Mouse (Mus musculus) CD4-positive, CD25-positive, alpha-beta regulatory T cell, adult 2 months (primary cell): ENCODE measurements at regions not wholly inside any gene's neighbourhood (a gene's known extent, or its start where the extent isn't known, plus 50 kb on each side); places are given as distances from the start of the nearest gene placed in this dataset.
A peak's percentile ranks its signal among the peaks of the same experiment; 100 is the strongest.

Experiments
- DNase-seq: peaks from one replicate; pipeline ENCODE4 v3.0.0-alpha.2; 2012; ENCODE audit warnings: low read depth, low spot score

DNA sequence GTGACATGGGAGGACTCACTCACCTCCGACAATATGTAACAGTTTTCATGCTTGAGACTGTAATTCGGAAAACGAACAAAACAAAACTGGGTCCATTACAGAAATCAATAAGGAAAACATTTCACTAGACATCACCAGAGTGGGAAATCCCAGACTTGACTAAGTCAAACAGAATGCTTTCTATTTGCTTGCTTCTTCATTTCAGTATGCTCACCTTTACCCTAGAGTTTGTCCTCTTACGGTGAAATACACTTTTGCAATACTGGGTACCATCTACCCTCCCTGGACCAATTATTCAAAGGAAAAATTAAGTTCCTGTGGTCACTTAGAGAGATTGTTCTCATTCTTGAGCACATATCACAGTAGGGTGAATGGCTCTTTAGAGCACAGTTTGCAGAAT, 613.4 kb upstream of the 4930412O13Rik start:
- DNase-seq, result no peak

- DNase-seq, result no peak
These were observed 597.6 kb upstream of the 4930412O13Rik start for GRCm38 (mm10) chr2:9283441-9283840.

DNA sequence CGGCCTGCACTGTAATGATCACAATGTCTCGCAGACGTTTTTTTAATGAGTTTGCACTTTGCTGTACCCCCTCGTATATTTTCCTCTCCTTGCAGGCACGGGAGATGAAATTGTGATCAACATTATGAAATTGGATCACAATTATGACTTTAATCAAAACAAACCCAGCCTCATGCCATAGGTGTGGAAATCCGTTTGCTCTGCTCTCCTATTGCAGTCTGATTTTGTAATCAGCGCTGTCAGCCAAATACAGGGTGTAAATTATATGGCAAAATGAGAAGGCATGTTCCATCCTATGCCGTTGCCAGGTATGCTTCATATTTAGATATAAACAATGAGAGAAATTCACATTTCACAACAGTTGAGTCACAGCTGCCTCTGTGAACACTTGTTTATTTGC, 595.3 kb upstream of the 4930412O13Rik start:
- no peak for DNase-seq

DNA sequence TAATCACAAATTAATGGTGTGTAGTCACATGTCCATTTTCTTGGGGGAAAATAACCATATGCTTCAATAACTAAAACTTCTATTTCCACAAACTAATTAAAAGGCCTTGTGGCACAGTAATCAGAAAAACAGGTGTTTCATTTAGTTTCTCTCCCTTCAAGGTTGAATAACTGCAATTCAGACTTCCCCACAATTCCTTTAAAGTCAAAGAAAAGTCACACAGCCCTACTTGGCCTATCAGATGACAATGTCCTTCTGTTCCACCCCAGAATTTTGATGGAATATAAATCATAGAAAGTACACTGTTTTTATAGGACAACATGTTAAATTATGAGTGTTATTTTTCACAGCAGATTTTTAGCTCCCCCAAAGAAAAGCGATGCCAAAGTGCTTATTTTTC, 594.0 kb upstream of the 4930412O13Rik start:
- DNase-seq, result no peak

- no peak for DNase-seq
These were observed 593.4 kb upstream of the 4930412O13Rik start for GRCm38 (mm10) chr2:9287623-9288022.

DNA sequence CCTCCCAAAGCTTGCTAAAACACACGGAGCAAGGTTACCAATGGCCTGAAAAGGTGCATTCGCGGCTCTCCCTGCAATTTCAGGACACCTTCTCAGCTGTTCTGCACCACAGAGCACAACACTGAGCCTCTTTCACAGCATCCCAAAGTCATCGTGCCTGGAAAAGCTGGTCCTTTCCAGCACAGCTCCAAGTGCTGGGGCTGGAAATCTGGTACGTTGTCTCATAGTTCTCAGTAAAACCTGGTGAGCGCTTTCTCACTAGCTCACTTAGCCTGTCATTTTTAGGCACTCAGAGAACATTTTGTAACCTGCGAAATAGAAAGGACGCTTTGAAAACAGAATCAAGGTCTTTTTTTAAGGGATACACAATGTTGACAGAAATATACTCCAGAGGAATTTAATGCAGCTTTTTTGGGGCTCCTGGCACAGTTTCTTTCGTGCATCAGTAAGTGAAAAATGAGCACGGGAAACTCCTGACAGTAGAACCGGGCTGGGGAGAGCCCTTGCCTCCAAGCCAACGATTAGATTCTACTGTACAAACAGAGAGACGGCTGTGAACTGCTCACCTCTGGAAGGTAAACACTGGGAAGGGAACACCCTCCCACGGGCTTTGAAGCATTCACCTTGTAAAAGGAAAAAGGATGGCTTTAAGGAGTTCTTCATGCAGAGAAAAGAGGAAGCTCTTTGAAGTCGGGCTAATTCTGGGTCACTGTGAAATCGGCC, 549.3 kb upstream of the 4930412O13Rik start:
- DNase-seq, result no peak

DNA sequence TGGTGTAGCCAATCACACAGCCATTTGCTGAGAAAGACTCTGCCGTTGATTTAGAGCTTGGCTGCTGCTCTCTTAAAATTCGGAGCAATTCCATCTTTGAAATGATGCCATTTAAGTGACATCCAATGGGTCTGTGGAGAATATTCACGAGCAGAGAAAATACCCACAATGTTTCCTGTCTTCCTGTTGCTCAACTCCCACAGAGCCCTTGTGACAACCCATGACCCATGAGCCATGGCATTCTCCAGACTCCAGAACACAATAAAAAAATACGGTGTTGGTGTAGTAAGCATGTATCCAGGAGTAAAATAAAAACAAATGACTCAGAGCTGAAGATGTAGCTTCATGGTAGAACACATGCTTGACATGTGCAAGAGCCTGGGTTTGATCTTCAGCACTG, 532.1 kb upstream of the 4930412O13Rik start:
- DNase-seq, result no peak

DNA sequence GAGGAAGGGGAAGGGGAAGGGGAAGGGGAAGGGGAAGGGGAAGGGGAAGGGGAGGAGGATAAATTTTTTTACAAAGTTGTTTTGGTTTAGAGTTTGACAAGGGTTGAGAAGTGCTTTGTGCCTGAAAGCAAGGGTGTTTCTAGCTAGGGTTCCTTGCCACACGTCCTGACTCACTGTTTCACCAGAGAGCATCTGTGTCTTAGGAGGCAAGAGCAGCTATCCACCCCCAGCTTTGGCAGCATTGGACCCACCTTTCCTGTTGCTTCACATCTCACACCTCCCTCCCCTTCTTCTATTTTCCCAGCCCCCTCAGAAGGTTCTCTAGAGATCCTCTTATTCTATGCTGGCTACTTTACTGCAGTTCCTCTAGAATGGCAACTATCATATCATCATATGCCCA, 531.1 kb upstream of the 4930412O13Rik start:
- DNase-seq, result no peak

- no peak for DNase-seq
These were observed 528.9 kb upstream of the 4930412O13Rik start for GRCm38 (mm10) chr2:9352190-9352589.

- DNase-seq, result peak; percentile 53
These were observed 521.0 kb upstream of the 4930412O13Rik start for GRCm38 (mm10) chr2:9360020-9360419.

GRCm38 (mm10) chr2:9367801-9368584, 513.1 kb upstream of the 4930412O13Rik start:
- DNase-seq, result peak; percentile 54

- no peak for DNase-seq
These were observed 511.5 kb upstream of the 4930412O13Rik start for GRCm38 (mm10) chr2:9369572-9369971.

DNA sequence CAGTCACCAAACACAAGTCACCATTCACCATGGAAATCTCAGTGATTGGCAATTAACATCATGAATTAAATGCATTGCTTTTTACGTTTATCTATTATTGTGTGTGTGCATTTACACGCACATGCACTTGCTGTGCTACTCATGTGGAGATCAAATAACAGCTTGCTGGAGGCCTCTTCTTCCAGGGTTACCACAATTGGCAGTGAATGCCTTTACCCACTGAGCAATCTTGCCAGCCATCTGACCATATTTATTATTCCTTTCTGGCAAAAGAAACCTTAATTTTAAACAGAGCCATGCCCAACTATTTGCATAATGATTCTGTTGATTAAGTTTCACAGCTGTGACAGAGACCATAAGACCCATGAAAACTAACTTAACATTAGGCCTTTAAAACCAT, 494.5 kb upstream of the 4930412O13Rik start:
- DNase-seq, result no peak

GRCm38 (mm10) chr2:9388058-9388457, 493.0 kb upstream of the 4930412O13Rik start:
- DNase-seq, result no peak

DNA sequence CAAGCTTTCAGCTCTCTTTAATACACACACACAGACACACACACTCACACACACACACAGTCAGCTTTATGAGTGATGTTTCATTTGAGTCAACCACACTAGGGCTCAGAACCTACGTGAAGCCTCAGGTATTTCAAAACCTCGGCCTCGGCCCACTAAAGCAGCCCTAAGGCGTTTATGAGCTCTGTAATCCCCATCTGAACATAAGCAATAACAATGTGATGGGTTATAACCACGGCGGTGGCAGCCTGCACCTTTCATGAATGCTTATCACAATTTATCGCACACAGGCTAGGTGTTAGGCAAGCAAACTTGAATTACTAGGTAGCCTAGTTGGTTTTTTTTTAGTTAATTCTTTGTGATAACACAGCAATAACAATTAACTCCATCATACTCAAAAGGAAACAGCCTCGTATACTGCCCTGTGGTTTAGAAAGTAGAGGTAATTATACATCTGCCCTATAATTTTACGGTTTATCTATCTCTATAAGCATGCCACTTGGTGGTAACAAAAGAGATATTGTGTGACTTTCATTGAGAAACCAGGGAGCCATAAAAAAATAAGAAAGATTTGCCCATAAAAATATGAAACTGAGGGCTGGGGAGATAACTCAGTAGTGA, 485.6 kb upstream of the 4930412O13Rik start:
- DNase-seq, result no peak

DNA sequence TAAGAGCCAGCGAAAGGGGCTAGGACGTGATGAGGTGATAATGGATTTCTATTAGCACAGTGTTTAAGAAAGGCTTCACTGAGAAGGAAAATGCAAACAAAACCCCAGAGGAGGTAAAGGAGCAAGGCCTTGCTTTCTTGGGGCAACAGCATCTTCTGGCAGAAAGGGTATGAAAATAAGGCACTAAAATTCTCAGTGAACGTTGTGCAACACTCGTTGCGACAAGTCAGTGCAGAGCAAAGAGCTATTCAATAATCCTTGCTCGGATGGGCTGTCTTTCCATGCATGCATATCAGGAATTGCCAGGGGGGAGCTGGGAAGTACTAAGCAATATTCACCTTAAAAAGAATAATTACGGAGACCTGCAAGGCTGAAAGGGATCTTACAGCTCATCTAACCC, 479.6 kb upstream of the 4930412O13Rik start:
- no peak for DNase-seq

DNA sequence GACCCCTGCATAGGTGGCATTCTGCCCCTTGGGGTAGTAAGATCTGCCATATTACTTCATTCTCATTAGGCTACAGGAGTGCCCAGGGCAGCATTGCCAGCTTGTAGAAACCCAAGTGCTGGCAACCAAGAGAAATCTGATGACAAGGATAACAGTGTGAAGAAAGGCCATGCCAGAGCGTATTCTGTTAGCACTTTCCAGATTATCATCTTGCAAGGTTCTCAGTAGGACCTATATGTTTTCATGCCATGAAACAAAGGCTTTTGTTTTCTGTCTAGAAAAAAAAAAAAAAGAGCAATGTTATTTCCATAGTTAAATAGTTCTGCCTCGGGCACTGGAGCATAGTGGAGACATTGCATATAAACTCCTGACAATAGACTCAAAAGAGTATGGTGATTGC, 478.8 kb upstream of the 4930412O13Rik start:
- DNase-seq, result no peak

GRCm38 (mm10) chr2:9409075-9409474, 472.0 kb upstream of the 4930412O13Rik start:
- no peak for DNase-seq

- no peak for DNase-seq
These were observed 458.4 kb upstream of the 4930412O13Rik start for GRCm38 (mm10) chr2:9422686-9423085.

GRCm38 (mm10) chr2:9423534-9423933, 457.5 kb upstream of the 4930412O13Rik start:
- DNase-seq, result no peak

- no peak for DNase-seq
These were observed 447.7 kb upstream of the 4930412O13Rik start for GRCm38 (mm10) chr2:9433110-9433940.
